Comparison of ENCODE assay signal across 8 mouse cellular contexts in genomic region chr5:34761934-34762611, GRCm38 (mm10). TPM values are rescaled to one million over a fixed set of nuclear protein-coding genes. Genes with fewer than 3 reads are reported as not detected.
DNase-seq lines count a peak whose midpoint lies in the region; ATAC-seq and TF ChIP-seq lines count a peak whose summit lies in the region.

No protein-coding gene starts in this region.

- H3K4me3 ChIP-seq in hindbrain, embryonic 15.5 days: peak overlapping the region; percentile 93
- peak overlapping the region; percentile 74 for H3K4me3 ChIP-seq in left cerebral cortex, adult 2 months

- peak overlapping the region; percentile 96 for H3K27ac ChIP-seq in hindbrain, embryonic 15.5 days (replicated peaks)
- peak overlapping the region; percentile 89 for H3K27ac ChIP-seq in left cerebral cortex, adult 2 months

- peaks cover 27% of the 10 kb centered on the region for H3K4me1 ChIP-seq in hindbrain, embryonic 15.5 days (replicated peaks)

- intact Hi-C loops in left cerebral cortex, adult 2 months (cut with DNase I): loop anchor here (1.0 to 10.0 kb wide), 2 partner anchors 102 to 237 kb away; partner anchors contain the start of genes Grk4, Nop14 and Sh3bp2

- WGBS in hindbrain, embryonic 15.5 days: under 1% methylated on average over 43 of the region's 54 CpGs

- peak overlapping the region; percentile 83 for H3K4me2 ChIP-seq in hindbrain, embryonic 15.5 days

- peak; percentile 13 for DNase-seq in ovary, postnatal 10 days (ENCODE audit: low spot score)
- no peak for DNase-seq in ovary, postnatal 36 days (ENCODE audit: low spot score)
- DNase-seq in cerebellum, adult 9-11 months: peak; percentile 68
- DNase-seq in frontal cortex, postnatal 14 days (ENCODE audit: low spot score in 2 of 2): peak; percentile 41 to 44
- DNase-seq in left cerebral cortex, adult 2 months (ENCODE audit: extremely low spot score in 1 of 2, low spot score in 2 of 2): peak; percentile 41 to 45
- DNase-seq in lung, postnatal 36 days: peak; percentile 17
- DNase-seq in spleen, adult 12 weeks (ENCODE audit: low spot score): peak; percentile 46

- peak overlapping the region; percentile 88 for H3K9ac ChIP-seq in hindbrain, embryonic 15.5 days

- H3K9me3 ChIP-seq in hindbrain, embryonic 15.5 days: no peaks in the 10 kb centered on the region

- no peaks in the 10 kb centered on the region for H3K36me3 ChIP-seq in hindbrain, embryonic 15.5 days

- ATAC-seq in hindbrain, embryonic 15.5 days (ENCODE audit: low FRiP score, low read depth): peak; percentile 54

- H3K27me3 ChIP-seq in hindbrain, embryonic 15.5 days: 0 out of 2 replicates have a peak, but pooled peaks cover 2% of the 10 kb centered on the region

- TF ChIP-seq CTCF in left cerebral cortex, adult 2 months (IDR thresholded peaks at IDR 0.05): no peak

RNA-seq across cellular contexts. Expression of gene Htt, which starts 0.5 kb away (rescaled TPM):
- polyA plus RNA-seq in hindbrain, embryonic 15.5 days (2015; fragmentation: Nextera tagmentation; extraction: Ambion mirVana): 13.8 and 14.4 TPM in 2 replicates
- 10 to 100 TPM; 90.1 to 92.4 TPM for total RNA-seq in left cerebral cortex, adult 2 months (2021)
